Mouse (Mus musculus) cerebellum, adult (tissue): ENCODE measurements around the gene Ccnl1.

Experiments used
- ATAC-seq: cut with Nextera tagmentation; 2 replicates; pipeline ENCODE4 v1.9.2; 2017; ENCODE audit warnings: mild to moderate bottlenecking, moderate library complexity, mixed read lengths; ENCODE audit not compliant: insufficient number of reproducible peaks, low FRiP score, low TSS enrichment

Ccnl1 gene

GRCm38 (mm10) chr3:65958102-65958839, at the start of gene Ccnl1:
TSS of gene Ccnl1 (minus strand) at chr3:65958249.
- ATAC-seq = peak; percentile 92

GRCm38 (mm10) chr3:66004989-66005388, 46.9 kb upstream of the Ccnl1 start:
- ATAC-seq = no peak

GRCm38 (mm10) chr3:66004220-66004951, 46.3 kb upstream of the Ccnl1 start:
- no peak for ATAC-seq

DNA sequence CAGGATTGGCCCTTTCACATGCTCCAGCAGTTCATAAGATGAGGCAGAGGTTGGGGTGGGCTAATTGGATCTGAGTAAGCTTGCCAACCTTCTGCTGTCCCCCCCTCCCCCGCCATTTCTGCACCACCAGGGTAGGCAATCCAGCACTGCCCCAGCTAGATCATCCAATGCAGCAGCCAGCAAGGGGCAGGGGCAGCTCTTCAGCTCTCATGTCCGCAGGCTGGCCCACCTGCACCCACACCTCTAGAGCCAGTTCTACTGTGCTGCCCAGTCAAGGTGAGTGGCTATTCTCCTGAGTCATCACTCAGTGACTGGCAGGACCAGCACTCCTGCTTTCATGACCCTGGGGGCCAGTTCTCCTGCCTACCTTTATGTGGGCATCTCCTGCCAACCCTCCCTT, 42.4 kb upstream of the Ccnl1 start:
- ATAC-seq = no peak

DNA sequence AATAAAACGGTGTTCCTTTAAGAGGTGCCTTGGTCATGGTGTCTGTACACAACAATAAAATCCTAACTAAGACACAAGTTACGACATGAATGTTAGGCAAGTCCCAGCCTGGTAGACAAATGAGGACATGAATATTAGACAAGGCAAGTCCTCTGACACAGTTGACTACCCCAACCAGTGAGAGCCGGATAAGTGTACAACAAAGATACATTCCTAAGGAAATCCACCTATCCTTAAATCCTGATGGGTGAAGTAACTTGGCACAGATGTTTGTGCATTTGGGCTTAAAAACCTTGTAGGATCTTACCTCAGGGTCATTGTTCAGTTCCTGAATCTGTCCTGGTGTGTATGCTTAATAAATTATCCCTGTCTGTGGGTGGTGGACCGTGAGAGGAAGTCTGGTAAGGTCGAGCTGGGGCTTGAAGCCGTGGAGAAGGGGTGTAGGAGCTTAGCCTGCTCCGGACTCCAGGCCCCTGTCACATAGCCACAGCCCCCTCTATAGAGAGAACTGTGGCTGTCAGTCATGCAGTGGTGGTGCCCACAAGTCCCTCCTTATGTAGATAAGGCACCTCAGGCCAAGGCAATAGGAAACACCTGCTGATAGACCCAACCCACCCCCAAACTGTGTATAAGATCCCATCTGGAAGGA, 39.4 kb upstream of the Ccnl1 start:
- ATAC-seq = no peak

DNA sequence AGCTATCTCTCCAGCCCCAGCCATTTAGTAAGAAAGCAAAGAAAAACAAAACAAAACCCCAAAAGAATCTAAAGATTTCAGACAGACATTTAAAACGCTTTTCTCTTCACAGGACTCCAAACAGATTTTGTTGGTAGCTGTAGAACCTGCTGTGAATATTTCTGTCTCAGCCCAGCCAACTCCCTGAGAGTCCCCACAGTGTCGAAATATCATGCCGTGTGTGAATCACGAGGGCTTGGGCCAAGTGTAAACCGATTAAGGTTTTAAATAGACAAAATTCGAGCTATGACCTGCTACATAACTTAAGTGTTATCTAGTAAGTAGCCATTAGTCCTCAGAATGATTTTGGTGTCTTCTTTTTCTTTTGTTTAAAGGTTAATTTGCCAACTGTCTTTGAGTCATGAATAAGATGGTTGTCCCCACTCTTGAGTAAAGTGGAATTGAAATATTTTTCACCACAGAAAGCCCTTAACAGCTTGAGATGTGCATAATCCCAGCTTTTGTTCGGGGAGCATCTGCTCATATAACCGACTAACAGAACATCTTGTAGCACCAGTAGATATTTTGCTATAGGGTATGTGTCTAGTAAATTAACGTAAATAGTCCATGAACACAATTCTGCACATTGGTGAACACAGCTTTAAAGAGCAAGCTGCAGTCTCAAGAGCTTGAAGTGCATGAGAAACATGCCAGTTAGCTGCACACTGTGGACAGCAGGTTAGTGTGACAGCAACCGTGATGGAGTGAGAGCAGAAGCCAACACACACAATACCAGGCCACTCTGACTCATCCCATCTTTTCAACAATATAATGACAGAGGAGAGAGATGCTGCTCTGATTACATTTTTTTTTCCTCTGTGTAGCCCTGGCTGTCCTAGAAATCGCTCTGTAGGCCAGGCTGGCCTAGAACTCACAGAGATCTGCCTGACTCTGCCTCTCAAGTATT, 34.6 kb upstream of the Ccnl1 start:
- ATAC-seq = no peak

- peak; percentile 39; the same call in 1 of the 2 replicates for ATAC-seq
Observed at GRCm38 (mm10) chr3:65990957-65991646, 33.1 kb upstream of the Ccnl1 start.

DNA sequence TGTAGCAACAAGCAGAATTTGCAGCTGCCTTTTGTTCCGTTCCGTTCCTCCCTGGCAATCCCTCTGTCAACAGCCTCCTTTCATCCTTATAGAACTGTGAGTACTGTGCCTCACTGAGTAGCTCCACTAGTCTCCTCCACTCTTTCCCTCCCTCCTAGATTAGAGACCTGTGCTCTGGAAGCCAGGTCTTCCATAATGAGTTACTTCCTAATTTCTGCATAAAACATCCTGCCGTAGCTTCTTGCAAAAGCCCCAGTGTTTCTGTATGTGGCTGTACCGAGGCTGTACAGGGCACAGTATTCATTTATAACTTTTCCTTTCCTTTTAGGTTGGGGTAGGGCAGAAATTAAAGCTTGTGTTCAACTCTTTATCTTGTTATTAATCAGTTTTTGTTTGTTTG, 32.5 kb upstream of the Ccnl1 start:
- no peak for ATAC-seq

- ATAC-seq = no peak
Observed at GRCm38 (mm10) chr3:65988711-65989495, 30.9 kb upstream of the Ccnl1 start.

GRCm38 (mm10) chr3:65976296-65976695, 18.2 kb upstream of the Ccnl1 start:
- no peak for ATAC-seq

DNA sequence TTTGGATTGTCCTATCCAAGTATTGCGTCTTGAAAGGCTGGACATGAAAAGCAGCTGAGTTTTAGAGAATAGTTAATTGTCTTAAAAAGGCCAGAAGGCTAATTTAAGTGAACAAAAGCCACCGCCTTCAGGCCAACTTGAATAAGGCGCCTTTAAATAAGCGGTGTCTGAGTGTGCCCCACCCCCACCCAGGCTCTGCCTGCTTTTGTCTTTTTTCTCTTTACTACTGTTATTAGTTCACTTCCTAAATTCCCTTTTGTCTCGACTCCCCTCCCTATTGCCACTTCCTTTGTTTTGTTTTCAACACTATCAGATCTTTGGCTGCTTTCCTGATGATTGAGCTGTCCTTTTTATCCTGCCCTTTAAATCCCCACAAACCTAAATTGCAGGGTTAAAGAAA, 17.3 kb upstream of the Ccnl1 start:
- no peak for ATAC-seq

GRCm38 (mm10) chr3:65974232-65975058, 16.4 kb upstream of the Ccnl1 start:
- peak; percentile 95 for ATAC-seq

DNA sequence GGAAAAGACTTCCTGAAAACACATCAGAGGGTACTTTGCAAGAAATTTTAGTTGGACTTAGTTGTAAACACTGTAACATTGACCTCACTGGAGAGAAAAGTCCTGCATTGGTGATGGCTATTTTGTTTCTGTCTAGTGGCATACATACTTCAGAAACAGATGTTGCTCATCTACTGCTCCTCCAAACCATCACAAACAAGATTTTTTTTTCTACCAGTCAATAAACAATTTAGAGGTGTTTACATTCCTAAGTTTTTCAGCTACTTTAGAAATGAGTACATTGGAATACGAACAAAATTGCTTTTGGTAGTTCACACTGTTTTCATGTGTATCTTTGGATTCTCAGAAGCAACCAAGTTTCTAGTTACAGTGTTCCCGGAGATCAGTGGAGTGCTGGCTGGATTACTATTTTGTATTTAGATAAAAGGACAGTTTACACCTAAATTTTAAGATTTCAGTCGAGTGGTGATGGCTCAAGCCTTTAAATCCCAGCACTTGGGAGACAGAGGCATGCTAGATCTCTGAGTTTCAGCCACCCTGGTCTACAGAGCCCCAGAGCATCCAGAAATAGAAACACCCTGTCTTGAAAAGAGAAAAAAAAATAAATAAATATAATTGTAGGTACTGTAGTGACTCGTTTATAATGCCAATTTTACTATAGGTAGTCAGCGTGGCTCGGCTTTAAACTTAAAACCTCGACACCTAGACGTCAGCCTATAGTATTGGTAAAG, 15.6 kb upstream of the Ccnl1 start:
- no peak for ATAC-seq

- ATAC-seq = no peak
Observed at GRCm38 (mm10) chr3:65969196-65969595, 11.1 kb upstream of the Ccnl1 start.

DNA sequence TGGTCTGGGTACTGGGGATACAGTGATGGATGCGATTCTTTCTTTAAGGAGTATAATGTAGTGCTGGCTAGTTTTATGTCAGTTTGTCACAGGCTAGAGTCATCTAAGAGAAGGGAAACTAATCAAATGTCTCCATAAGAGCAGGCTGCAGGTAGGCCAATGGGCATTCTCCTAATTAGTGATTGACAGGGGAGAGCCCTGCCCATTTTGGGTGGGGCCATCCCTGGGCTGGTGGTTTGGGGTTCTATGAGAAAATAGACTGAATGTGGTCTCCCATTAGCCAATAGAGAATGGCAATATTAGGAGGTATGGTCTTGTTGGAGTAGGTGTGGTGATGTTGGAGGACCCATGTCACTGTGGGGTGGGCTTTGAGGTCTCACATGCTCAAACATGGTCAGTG, 8.3 kb upstream of the Ccnl1 start:
- ATAC-seq = no peak

DNA sequence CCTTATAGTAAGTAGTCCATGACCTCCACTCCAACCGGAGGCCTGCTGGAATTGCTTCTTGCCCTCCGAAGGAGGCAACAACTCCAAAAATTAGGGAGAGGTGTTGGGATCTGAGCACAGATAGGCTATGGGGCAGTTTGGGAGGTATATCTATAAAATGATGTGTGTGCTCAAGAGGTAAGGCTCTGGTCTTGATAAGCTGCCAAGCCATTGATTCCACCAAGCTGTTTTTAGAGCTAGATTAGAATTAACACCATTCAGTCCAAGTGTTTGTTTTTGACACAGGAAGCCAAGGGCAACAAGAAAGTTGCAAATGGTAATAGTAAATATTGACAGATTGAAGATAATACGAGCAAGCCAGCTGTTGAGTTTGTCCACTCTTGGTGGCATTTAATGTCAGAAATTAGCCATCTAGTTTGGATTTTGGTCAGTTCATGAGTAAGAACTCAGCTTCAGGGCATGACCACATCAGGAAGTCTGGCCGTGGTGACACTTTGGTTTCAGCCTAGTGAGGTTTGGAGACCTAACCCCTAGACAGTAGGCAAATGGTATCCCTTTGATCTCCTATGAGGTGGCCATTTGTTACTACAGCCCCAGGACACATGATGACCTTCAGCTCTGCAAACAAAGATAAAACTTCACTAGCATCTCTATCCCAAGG, 4.4 kb upstream of the Ccnl1 start:
- ATAC-seq = no peak
